Mouse (Mus musculus): ENCODE measurements around the gene Ogdh.

DNA sequence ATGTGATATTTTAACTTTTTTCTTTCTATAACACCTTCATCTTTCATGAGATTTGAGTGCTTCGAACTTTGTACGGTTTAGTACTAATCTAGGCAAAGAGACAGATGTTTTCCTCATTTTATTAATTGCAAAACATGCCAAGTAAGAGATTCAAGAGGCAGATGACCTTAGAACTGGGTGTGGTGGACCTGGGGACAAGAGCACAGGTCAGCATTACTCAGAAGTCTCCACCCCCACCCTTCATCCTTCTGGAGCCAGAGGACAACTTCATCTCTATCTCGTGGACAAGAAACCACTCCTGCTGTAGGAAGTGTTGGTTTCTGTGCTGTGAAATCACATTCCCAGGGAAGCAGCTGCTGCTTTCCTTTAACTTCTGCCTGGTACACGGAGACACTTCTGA is 16.7 kb downstream of the Ogdh start:
- TF ChIP-seq EP300 (IDR thresholded peaks at IDR 0.05; ENCODE audit: low read depth) = no peak
- TF ChIP-seq CTCF (IDR thresholded peaks at IDR 0.05; ENCODE audit: low read depth) = no peak

Measured in liver, postnatal 0 days (tissue).